Mouse (Mus musculus) neural tube, embryonic 14.5 days (tissue): ENCODE measurements around the gene Eif5a2. TPM values are rescaled to one million over a fixed set of nuclear protein-coding genes. Genes with fewer than 3 reads are reported as not detected.

Experiments used
- ATAC-seq: fragments of 200-750 bp; cut with Nextera tagmentation; 2 replicates; pipeline ENCODE4 v1.8.0; 2017; ENCODE audit warnings: low read depth, mild to moderate bottlenecking, moderate TSS enrichment, moderate library complexity
- H3K27ac ChIP-seq: fragments of 300-500 bp; sonication (generic); 2 replicates; pipeline ENCODE4 v1.5.1; 2014; ENCODE audit warnings: low read depth, mild to moderate bottlenecking, control low read depth, low read length, moderate library complexity, mixed read lengths
- H3K27me3 ChIP-seq: fragments of 300-500 bp; sonication (generic); 2 replicates; pipeline ENCODE4 v1.6.1; 2014; ENCODE audit warnings: low read length; ENCODE audit not compliant: control insufficient read depth, insufficient read depth
- H3K36me3 ChIP-seq: fragments of 300-500 bp; sonication (generic); 2 replicates; pipeline ENCODE4 v1.6.1; 2014; ENCODE audit warnings: low read length, mixed read lengths; ENCODE audit not compliant: control insufficient read depth, insufficient read depth
- H3K4me1 ChIP-seq: fragments of 300-500 bp; sonication (generic); 2 replicates; pipeline ENCODE4 v1.6.1; 2014; ENCODE audit warnings: low read length; ENCODE audit not compliant: control insufficient read depth, insufficient read depth
- H3K4me2 ChIP-seq: fragments of 300-500 bp; sonication (generic); 2 replicates; pipeline ENCODE4 v1.6.1; 2014; ENCODE audit warnings: mild to moderate bottlenecking, low read depth, low read length, control low read depth
- H3K4me3 ChIP-seq: fragments of 300-500 bp; sonication (generic); 2 replicates; pipeline ENCODE4 v1.5.1; 2014; ENCODE audit warnings: low read depth, low read length, control low read depth, mixed read lengths
- H3K9ac ChIP-seq: fragments of 300-500 bp; sonication (generic); replicated peaks from 2 replicates; pipeline ENCODE4 v1.6.1; 2014; ENCODE audit warnings: low read depth, mild to moderate bottlenecking, control low read depth, low read length, mixed read lengths
- H3K9me3 ChIP-seq: fragments of 300-500 bp; sonication (generic); 2 replicates; pipeline ENCODE4 v1.6.1; 2016; ENCODE audit warnings: low read length; ENCODE audit not compliant: control insufficient read depth
- WGBS: fragments of 180-500 bp; shearing (Covaris S2); extraction: QIAGEN DNeasy Blood & Tissue Kit; methylation state at CpG from one replicate; pipeline ENCODE4 v1.1.7; 2014; 5-methylcytosine and 5-hydroxymethylcytosine counted together
- polyA plus RNA-seq: library from polyadenylated mRNA; unstranded; fragments of >200 nt; fragmentation: Nextera tagmentation; extraction: Ambion mirVana; gene quantifications from 2 replicates; pipeline ENCODE4 v1.2.1, GENCODE M21; 2014

Eif5a2 gene
- polyA plus RNA-seq, 1 experiment from 2014 or later = 13.6 TPM

- ATAC-seq = no peak
- Histone ChIP-seq H3K9me3 (no peaks in the 10 kb centered on the region), H3K27ac (no peak overlapping the region), H3K4me2 (no peak overlapping the region), H3K4me3 (no peak overlapping the region), H3K4me1 (no peaks in the 10 kb centered on the region), H3K9ac (no peak overlapping the region), H3K27me3 (no peaks in the 10 kb centered on the region), H3K36me3 (no peaks in the 10 kb centered on the region)
- 83% methylated on average over 2 of the region's 2 CpGs for WGBS
Observed at GRCm38 (mm10) chr3:28827605-28828004, 46.5 kb downstream of the Eif5a2 start.

- ATAC-seq = no peak
- Histone ChIP-seq H3K27ac (no peak overlapping the region), H3K9ac (no peak overlapping the region), H3K4me2 (no peak overlapping the region), H3K27me3 (no peaks in the 10 kb centered on the region), H3K4me1 (no peaks in the 10 kb centered on the region), H3K9me3 (no peaks in the 10 kb centered on the region), H3K4me3 (no peak overlapping the region), H3K36me3 (no peaks in the 10 kb centered on the region)
- WGBS = 92% methylated on average over 2 of the region's 2 CpGs
Observed at GRCm38 (mm10) chr3:28829454-28829853, 48.4 kb downstream of the Eif5a2 start.

- Histone ChIP-seq H3K9ac (no peak overlapping the region), H3K9me3 (no peaks in the 10 kb centered on the region), H3K4me2 (no peak overlapping the region), H3K4me3 (no peak overlapping the region), H3K27ac (no peak overlapping the region), H3K36me3 (no peaks in the 10 kb centered on the region), H3K4me1 (no peaks in the 10 kb centered on the region), H3K27me3 (no peaks in the 10 kb centered on the region)
- 88% methylated on average over 2 of the region's 2 CpGs for WGBS
- no peak for ATAC-seq
Observed at GRCm38 (mm10) chr3:28836796-28837371, 55.8 kb downstream of the Eif5a2 start.

- 15% methylated on average over 3 of the region's 3 CpGs for WGBS
- Histone ChIP-seq H3K27me3 (no peaks in the 10 kb centered on the region), H3K9me3 (no peaks in the 10 kb centered on the region), H3K4me3 (no peak overlapping the region), H3K9ac (no peak overlapping the region), H3K27ac (no peak overlapping the region), H3K4me1 (no peaks in the 10 kb centered on the region), H3K36me3 (no peaks in the 10 kb centered on the region), H3K4me2 (no peak overlapping the region)
- ATAC-seq = no peak
Observed at GRCm38 (mm10) chr3:28841886-28842649, 61.0 kb downstream of the Eif5a2 start.

GRCm38 (mm10) chr3:28843231-28843630 lies 62.2 kb downstream of the Eif5a2 start:
- no peak for ATAC-seq
- no peak overlapping the region for H3K9ac ChIP-seq
- H3K27ac ChIP-seq = no peak overlapping the region
- H3K9me3 ChIP-seq = no peaks in the 10 kb centered on the region
- H3K4me2 ChIP-seq = no peak overlapping the region
- 15% methylated on average over 8 of the region's 8 CpGs for WGBS
- H3K4me3 ChIP-seq = no peak overlapping the region
- H3K4me1 ChIP-seq = no peaks in the 10 kb centered on the region
- H3K36me3 ChIP-seq = no peaks in the 10 kb centered on the region
- no peaks in the 10 kb centered on the region for H3K27me3 ChIP-seq

- Histone ChIP-seq H3K36me3 (no peaks in the 10 kb centered on the region), H3K27me3 (no peaks in the 10 kb centered on the region), H3K9ac (no peak overlapping the region), H3K4me2 (no peak overlapping the region), H3K4me3 (no peak overlapping the region), H3K27ac (no peak overlapping the region), H3K9me3 (no peaks in the 10 kb centered on the region), H3K4me1 (no peaks in the 10 kb centered on the region)
- no peak for ATAC-seq
Observed at GRCm38 (mm10) chr3:28847115-28847514, 66.0 kb downstream of the Eif5a2 start.

Other genes with a start within 250 kb of the Eif5a2 start
- 0.09 TPM in 1 of 2 replicates, not detected in the other for gene Slc2a2, start 83.4 kb upstream of the Eif5a2 start, polyA plus RNA-seq
- gene Rpl22l1, start 24.2 kb downstream of the Eif5a2 start, polyA plus RNA-seq = 256 and 280 TPM in 2 replicates
- not detected in 2 replicates for gene Gm1527, start 111.3 kb downstream of the Eif5a2 start, polyA plus RNA-seq